Mouse (Mus musculus) olfactory bulb, adult 2 months (tissue): ENCODE measurements around the gene Foxr1. TPM values are rescaled to one million over a fixed set of nuclear protein-coding genes. Genes with fewer than 3 reads are reported as not detected.

Experiments
- H3K27ac ChIP-seq: fragments of 200-500 bp; 2 replicates; pipeline ENCODE4 v1.5.1; 2012; ENCODE audit warnings: low read depth, low read length; ENCODE audit not compliant: insufficient read depth
- H3K4me1 ChIP-seq: fragments of 200-500 bp; 2 replicates; pipeline ENCODE4 v1.6.1; 2012; ENCODE audit warnings: low read length; ENCODE audit not compliant: control insufficient read depth, insufficient read depth
- H3K4me3 ChIP-seq: fragments of 200-500 bp; 2 replicates; pipeline ENCODE4 v1.5.1; 2012; ENCODE audit warnings: mild to moderate bottlenecking, low read depth, low read length, moderate library complexity; ENCODE audit not compliant: insufficient read depth
- CTCF ChIP-seq: fragments of 200-500 bp; IDR thresholded peaks from 2 replicates; pipeline ENCODE4 v1.5.1; 2012; ENCODE audit warnings: low read depth, mild to moderate bottlenecking, low read length, moderate library complexity; ENCODE audit not compliant: insufficient read depth
- POLR2A ChIP-seq: fragments of 200-500 bp; IDR thresholded peaks from 2 replicates; pipeline ENCODE4 v1.6.1; 2012; ENCODE audit warnings: mild to moderate bottlenecking, low read depth, low read length, moderate library complexity; ENCODE audit not compliant: insufficient read depth
- WGBS: fragments of 180-500 bp; shearing (Covaris S2); methylation state at CpG from one replicate; pipeline ENCODE4 v1.1.7; 2018; 5-methylcytosine and 5-hydroxymethylcytosine counted together
- polyA plus RNA-seq: library from polyadenylated mRNA; stranded (reverse); fragments of >200 nt; gene quantifications from 2 replicates; pipeline ENCODE4 v1.2.4, GENCODE M21; 2012; ENCODE audit warnings: low replicate concordance; ENCODE audit not compliant: missing spikeins, insufficient read depth, insufficient read length

Foxr1 gene
- polyA plus RNA-seq: not detected in 2 replicates

GRCm38 (mm10) chr9:44440961-44441360 is at the start of gene Foxr1:
TSS of gene Foxr1 (minus strand) at chr9:44441136.
- WGBS: 84% methylated on average over 19 of the region's 19 CpGs
- no peaks in the 10 kb centered on the region for H3K4me1 ChIP-seq
- no peak within 1 kb of the TSS for H3K27ac ChIP-seq
- H3K4me3 ChIP-seq: no peak within 1 kb of the TSS
- TF ChIP-seq POLR2A (no peak), CTCF (no peak)

- Histone ChIP-seq H3K27ac (no peak overlapping the region), H3K4me3 (no peak overlapping the region), H3K4me1 (peaks cover 89% of the 10 kb centered on the region)
- 30% methylated on average over 17 of the region's 17 CpGs for WGBS
- TF ChIP-seq CTCF (no peak), POLR2A (no peak)
Measured at GRCm38 (mm10) chr9:44490086-44490967, 49.4 kb upstream of the Foxr1 start.

GRCm38 (mm10) chr9:44489651-44490085 is 48.7 kb upstream of the Foxr1 start:
- Histone ChIP-seq H3K27ac (no peak overlapping the region), H3K4me3 (peak overlapping the region; percentile 7; the same call in 1 of the 2 replicates), H3K4me1 (peaks cover 88% of the 10 kb centered on the region)
- 14% methylated on average over 17 of the region's 17 CpGs for WGBS
- no peak for TF ChIP-seq POLR2A
- no peak for TF ChIP-seq CTCF

- peaks cover 85% of the 10 kb centered on the region for H3K4me1 ChIP-seq
- WGBS: 5% methylated on average over 5 of the region's 5 CpGs
- peak overlapping the region; percentile 17; the same call in 1 of the 2 replicates for H3K4me3 ChIP-seq
- TF ChIP-seq CTCF: no peak
- peak overlapping the region; percentile 56; the same call in 1 of the 2 replicates for H3K27ac ChIP-seq
Measured at GRCm38 (mm10) chr9:44488855-44489381, 48.0 kb upstream of the Foxr1 start.

GRCm38 (mm10) chr9:44488416-44488815 is 47.5 kb upstream of the Foxr1 start:
- Histone ChIP-seq H3K27ac (peak overlapping the region; percentile 50; the same call in 1 of the 2 replicates), H3K4me3 (no peak overlapping the region), H3K4me1 (peaks cover 81% of the 10 kb centered on the region)
- TF ChIP-seq CTCF (no peak), POLR2A (no peak)
- WGBS: 24% methylated on average over 8 of the region's 8 CpGs

- Histone ChIP-seq H3K4me1 (peaks cover 72% of the 10 kb centered on the region), H3K27ac (peak overlapping the region; percentile 50; the same call in 1 of the 2 replicates), H3K4me3 (peak overlapping the region; percentile 6; the same call in 1 of the 2 replicates)
- no peak for TF ChIP-seq CTCF
- TF ChIP-seq POLR2A: no peak
- WGBS: 8% methylated on average over 7 of the region's 7 CpGs
Measured at GRCm38 (mm10) chr9:44487441-44487840, 46.5 kb upstream of the Foxr1 start.

- Histone ChIP-seq H3K4me1 (peaks cover 72% of the 10 kb centered on the region), H3K4me3 (peak overlapping the region; percentile 6; the same call in 1 of the 2 replicates), H3K27ac (no peak overlapping the region)
- TF ChIP-seq CTCF (no peak), POLR2A (no peak)
- WGBS: 7% methylated on average over 15 of the region's 15 CpGs
Measured at GRCm38 (mm10) chr9:44486741-44487421, 45.9 kb upstream of the Foxr1 start.

- no peak for TF ChIP-seq CTCF
- Histone ChIP-seq H3K4me1 (peaks cover 69% of the 10 kb centered on the region), H3K27ac (no peak overlapping the region)
Measured at GRCm38 (mm10) chr9:44486335-44486734, 45.4 kb upstream of the Foxr1 start.

GRCm38 (mm10) chr9:44485516-44486161 is 44.7 kb upstream of the Foxr1 start:
- Histone ChIP-seq H3K4me3 (peak overlapping the region; percentile 31), H3K4me1 (peaks cover 64% of the 10 kb centered on the region), H3K27ac (no peak overlapping the region)
- TF ChIP-seq CTCF: no peak
- no peak for TF ChIP-seq POLR2A
- 14% methylated on average over 14 of the region's 14 CpGs for WGBS

More at GRCm38 (mm10) chr9:44486335-44486734, 45.4 kb upstream of the Foxr1 start:
- H3K4me3 ChIP-seq: peak overlapping the region; percentile 31
- 23% methylated on average over 3 of the region's 3 CpGs for WGBS
